Mouse (Mus musculus) embryonic facial prominence, embryonic 10.5 days (tissue): ENCODE measurements around the gene Slc25a29. TPM values are rescaled to one million over a fixed set of nuclear protein-coding genes. Genes with fewer than 3 reads are reported as not detected.

ENCODE experiments used
- DNase-seq: peaks from one replicate; pipeline ENCODE4 v3.0.0-alpha.2; 2017; ENCODE audit warnings: low spot score
- H3K27ac ChIP-seq: fragments of 300-500 bp; sonication (generic); replicated peaks from 2 replicates; pipeline ENCODE4 v1.5.1; 2016; ENCODE audit warnings: mild to moderate bottlenecking
- H3K27me3 ChIP-seq: fragments of 300-500 bp; sonication (generic); replicated peaks from 2 replicates; pipeline ENCODE4 v1.6.1; 2016; ENCODE audit warnings: low read depth, mild to moderate bottlenecking; ENCODE audit not compliant: poor library complexity, severe bottlenecking
- H3K36me3 ChIP-seq: fragments of 300-500 bp; sonication (generic); replicated peaks from 2 replicates; pipeline ENCODE4 v1.6.1; 2016; ENCODE audit warnings: mild to moderate bottlenecking, moderate library complexity
- H3K4me1 ChIP-seq: fragments of 300-500 bp; sonication (generic); 2 replicates; pipeline ENCODE4 v1.6.1; 2016
- H3K4me3 ChIP-seq: fragments of 300-500 bp; sonication (generic); 2 replicates; pipeline ENCODE4 v1.5.1; 2016; ENCODE audit warnings: mild to moderate bottlenecking, moderate library complexity
- H3K9me3 ChIP-seq: fragments of 300-500 bp; sonication (generic); 2 replicates; pipeline ENCODE4 v1.6.1; 2016; ENCODE audit warnings: mild to moderate bottlenecking
- WGBS: fragments of 180-500 bp; shearing (Covaris S2); methylation state at CpG from one replicate; pipeline ENCODE4 v1.1.7; 2016; 5-methylcytosine and 5-hydroxymethylcytosine counted together
- polyA plus RNA-seq: library from polyadenylated mRNA; unstranded; fragments of >200 nt; fragmentation: Nextera tagmentation; extraction: Ambion mirVana; gene quantifications from 2 replicates; pipeline ENCODE4 v1.2.1, GENCODE M21; 2016

Slc25a29 gene
- polyA plus RNA-seq, 1 experiment from 2014 or later: 12.9 TPM

GRCm38 (mm10) chr12:108812463-108812862 lies 23.2 kb downstream of the Slc25a29 start:
- WGBS: 90% methylated on average over 6 of the region's 6 CpGs
- H3K27me3 ChIP-seq: no peaks in the 10 kb centered on the region
- no peaks in the 10 kb centered on the region for H3K9me3 ChIP-seq
- H3K36me3 ChIP-seq: peaks cover 82% of the 10 kb centered on the region
- H3K4me1 ChIP-seq: no peaks in the 10 kb centered on the region
- H3K27ac ChIP-seq: no peak overlapping the region
- no peak overlapping the region for H3K4me3 ChIP-seq
- no peak for DNase-seq

- no peak for DNase-seq
- no peaks in the 10 kb centered on the region for H3K27me3 ChIP-seq
- 67% methylated on average over 2 of the region's 2 CpGs for WGBS
- H3K36me3 ChIP-seq: peaks cover 82% of the 10 kb centered on the region
- H3K27ac ChIP-seq: no peak overlapping the region
- H3K9me3 ChIP-seq: no peaks in the 10 kb centered on the region
- H3K4me3 ChIP-seq: no peak overlapping the region
- no peaks in the 10 kb centered on the region for H3K4me1 ChIP-seq
Observed at GRCm38 (mm10) chr12:108811133-108811532, 24.6 kb downstream of the Slc25a29 start.

- DNase-seq: no peak
- Histone ChIP-seq H3K27ac (no peak overlapping the region), H3K4me1 (no peaks in the 10 kb centered on the region), H3K27me3 (no peaks in the 10 kb centered on the region), H3K36me3 (peaks cover 79% of the 10 kb centered on the region), H3K9me3 (no peaks in the 10 kb centered on the region), H3K4me3 (no peak overlapping the region)
- WGBS: 91% methylated on average over 7 of the region's 7 CpGs
Observed at GRCm38 (mm10) chr12:108810309-108810708, 25.4 kb downstream of the Slc25a29 start.

- no peaks in the 10 kb centered on the region for H3K9me3 ChIP-seq
- no peak overlapping the region for H3K27ac ChIP-seq
- H3K27me3 ChIP-seq: no peaks in the 10 kb centered on the region
- no peaks in the 10 kb centered on the region for H3K4me1 ChIP-seq
- H3K36me3 ChIP-seq: peaks cover 74% of the 10 kb centered on the region
- 78% methylated on average over 1 of the region's 1 CpGs for WGBS
- DNase-seq: no peak
- no peak overlapping the region for H3K4me3 ChIP-seq
Observed at GRCm38 (mm10) chr12:108809771-108810170, 25.9 kb downstream of the Slc25a29 start.

DNA sequence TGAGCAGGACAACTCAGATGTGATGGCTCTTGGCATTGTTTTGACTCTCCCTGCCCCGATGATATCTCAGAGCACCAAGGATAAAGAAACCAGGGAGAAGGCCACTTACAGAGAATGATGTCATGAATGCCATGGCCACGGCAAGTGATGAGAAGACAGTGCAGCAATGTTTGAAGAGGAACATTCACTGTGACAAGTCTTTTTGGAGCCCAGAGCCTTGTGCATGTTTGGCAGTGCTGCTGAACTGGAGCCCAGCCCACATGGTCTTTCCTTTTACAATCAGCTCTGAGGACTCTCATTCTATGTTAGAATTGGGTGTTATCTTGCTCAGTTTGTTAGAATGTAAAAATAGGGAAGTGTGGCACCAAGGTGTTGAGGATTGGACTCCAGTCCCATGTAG lies 27.2 kb downstream of the Slc25a29 start:
- WGBS: 90% methylated on average over 2 of the region's 2 CpGs

GRCm38 (mm10) chr12:108804388-108804787 lies 31.3 kb downstream of the Slc25a29 start:
- DNase-seq: no peak
- H3K4me3 ChIP-seq: no peak overlapping the region
- H3K4me1 ChIP-seq: peaks cover 8% of the 10 kb centered on the region; the same call in 1 of the 2 replicates
- H3K36me3 ChIP-seq: peaks cover 61% of the 10 kb centered on the region
- 94% methylated on average over 2 of the region's 2 CpGs for WGBS
- no peaks in the 10 kb centered on the region for H3K9me3 ChIP-seq
- H3K27ac ChIP-seq: no peak overlapping the region
- no peaks in the 10 kb centered on the region for H3K27me3 ChIP-seq

More for the DNA sequence above, 27.2 kb downstream of the Slc25a29 start:
- Histone ChIP-seq H3K36me3 (peaks cover 67% of the 10 kb centered on the region), H3K27ac (no peak overlapping the region), H3K27me3 (no peaks in the 10 kb centered on the region), H3K9me3 (no peaks in the 10 kb centered on the region), H3K4me3 (no peak overlapping the region), H3K4me1 (no peaks in the 10 kb centered on the region)
- no peak for DNase-seq

- DNase-seq: no peak
- WGBS: 88% methylated on average over 2 of the region's 2 CpGs
- no peaks in the 10 kb centered on the region for H3K9me3 ChIP-seq
- no peak overlapping the region for H3K4me3 ChIP-seq
- H3K27me3 ChIP-seq: no peaks in the 10 kb centered on the region
- peaks cover 12% of the 10 kb centered on the region; the same call in 1 of the 2 replicates for H3K4me1 ChIP-seq
- H3K36me3 ChIP-seq: peaks cover 43% of the 10 kb centered on the region
- no peak overlapping the region for H3K27ac ChIP-seq
Observed at GRCm38 (mm10) chr12:108801613-108802012, 34.1 kb downstream of the Slc25a29 start.

DNA sequence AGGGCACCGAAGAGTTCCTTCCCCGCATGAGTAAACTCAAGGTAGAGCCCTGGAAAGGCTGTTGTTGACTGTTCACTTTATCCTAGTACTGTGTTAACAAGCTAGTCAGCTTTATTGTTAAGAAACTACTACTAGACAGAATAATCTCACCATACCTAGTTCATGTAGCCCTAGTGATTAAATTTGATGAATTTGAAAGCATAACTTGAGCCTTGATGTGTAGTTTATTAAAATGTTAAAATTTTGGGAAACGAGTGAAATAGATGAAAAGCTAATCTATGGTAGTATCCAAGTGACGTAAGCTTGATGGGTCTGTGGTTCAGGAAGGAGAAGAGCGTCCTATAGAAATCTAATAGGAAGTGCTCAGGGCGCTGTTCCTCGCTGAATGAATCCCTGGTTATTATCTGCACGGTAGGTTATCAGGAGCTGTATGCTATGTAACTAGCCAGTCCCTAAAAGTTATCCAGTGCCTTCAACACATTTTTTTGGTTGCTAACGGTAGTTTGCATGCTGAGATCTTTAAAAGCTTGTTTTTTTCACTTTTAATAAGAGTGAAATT lies 40.6 kb downstream of the Slc25a29 start:
- peaks cover 34% of the 10 kb centered on the region for H3K4me1 ChIP-seq
- peak overlapping the region; percentile 96 for H3K27ac ChIP-seq
- WGBS: 29% methylated on average over 9 of the region's 9 CpGs
- no peak for DNase-seq
- no peaks in the 10 kb centered on the region for H3K9me3 ChIP-seq
- H3K36me3 ChIP-seq: peaks cover 22% of the 10 kb centered on the region
- peak overlapping the region; percentile 100 for H3K4me3 ChIP-seq
- H3K27me3 ChIP-seq: no peaks in the 10 kb centered on the region

DNA sequence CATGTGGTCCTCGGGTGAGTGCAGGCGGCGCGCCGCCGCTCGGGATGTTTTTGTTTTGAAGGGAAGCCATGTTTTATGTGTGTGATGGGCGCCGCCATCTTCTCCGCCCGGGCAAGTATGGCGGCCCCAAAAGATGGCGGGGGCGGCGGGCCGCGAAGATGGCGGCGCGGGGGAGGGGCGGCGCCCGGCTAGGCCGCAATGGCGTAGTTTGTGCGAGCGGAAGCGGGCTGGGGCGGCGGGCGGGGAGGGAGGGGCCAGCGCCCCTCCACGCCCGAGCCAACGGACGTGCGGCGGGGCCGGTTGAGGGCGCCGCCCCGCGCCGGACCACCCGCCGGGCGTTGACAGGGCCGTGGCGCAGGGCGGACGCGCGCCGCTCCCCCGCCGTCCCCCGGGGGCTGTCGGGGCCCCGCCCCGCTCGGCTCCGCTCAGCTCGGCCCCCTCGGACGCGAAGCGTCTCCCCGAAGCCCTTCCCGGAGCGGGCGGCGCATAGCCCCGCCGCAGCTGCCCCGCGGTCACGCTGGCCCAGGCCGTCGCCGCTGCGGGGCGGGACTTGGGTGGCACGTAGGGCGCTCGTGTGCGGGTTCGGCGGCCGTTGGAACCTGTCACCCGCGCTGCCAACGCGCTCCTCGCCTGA lies 41.5 kb downstream of the Slc25a29 start:
- peak; percentile 90 for DNase-seq
- Histone ChIP-seq H3K4me3 (peak overlapping the region; percentile 100), H3K4me1 (peaks cover 34% of the 10 kb centered on the region), H3K27ac (peak overlapping the region; percentile 96), H3K36me3 (peaks cover 14% of the 10 kb centered on the region; the same call in 1 of the 2 replicates), H3K9me3 (no peaks in the 10 kb centered on the region), H3K27me3 (no peaks in the 10 kb centered on the region)
- WGBS: under 1% methylated on average over 94 of the region's 94 CpGs

- no peak for DNase-seq
- H3K9me3 ChIP-seq: no peaks in the 10 kb centered on the region
- WGBS: under 1% methylated on average over 51 of the region's 71 CpGs
- peak overlapping the region; percentile 96 for H3K27ac ChIP-seq
- H3K4me3 ChIP-seq: peak overlapping the region; percentile 100
- peaks cover 34% of the 10 kb centered on the region for H3K4me1 ChIP-seq
- peaks cover 16% of the 10 kb centered on the region for H3K36me3 ChIP-seq
- no peaks in the 10 kb centered on the region for H3K27me3 ChIP-seq
Observed at GRCm38 (mm10) chr12:108793453-108793941, 42.2 kb downstream of the Slc25a29 start.

- no peaks in the 10 kb centered on the region for H3K9me3 ChIP-seq
- under 1% methylated on average over 106 of the region's 127 CpGs for WGBS
- no peaks in the 10 kb centered on the region for H3K27me3 ChIP-seq
- H3K4me1 ChIP-seq: peaks cover 34% of the 10 kb centered on the region
- peaks cover 23% of the 10 kb centered on the region for H3K36me3 ChIP-seq
- peak; percentile 99 for DNase-seq
- peak within 1 kb of the TSS; percentile 100 for H3K4me3 ChIP-seq
- peak within 1 kb of the TSS; percentile 96 for H3K27ac ChIP-seq
Observed at GRCm38 (mm10) chr12:108792546-108793452, 42.9 kb downstream of the Slc25a29 start, which contains the start of gene Yy1. Gene Yy1, plus strand, starts transcription at chr12:108792973.

GRCm38 (mm10) chr12:108792152-108792545 lies 43.5 kb downstream of the Slc25a29 start:
- H3K4me3 ChIP-seq: peak overlapping the region; percentile 100
- H3K4me1 ChIP-seq: peaks cover 34% of the 10 kb centered on the region
- H3K27ac ChIP-seq: peak overlapping the region; percentile 96
- no peaks in the 10 kb centered on the region for H3K9me3 ChIP-seq
- WGBS: under 1% methylated on average over 52 of the region's 52 CpGs
- DNase-seq: peak; percentile 88
- no peaks in the 10 kb centered on the region for H3K27me3 ChIP-seq
- peaks cover 21% of the 10 kb centered on the region for H3K36me3 ChIP-seq
